Comparison of ENCODE assay signal across 10 mouse cellular contexts in genomic region chr11:53132406-53133035, GRCm38 (mm10).
A peak's percentile ranks its signal among the peaks of the same experiment; 100 is the strongest.
DNase-seq lines count a peak whose midpoint lies in the region; ATAC-seq lines count a peak whose summit lies in the region.
"Had no signal": no experiment of that assay in that cellular context is flagged by ENCODE, and none has a peak within 500 bp of the region (broad histone marks: within the 10 kb centered on the region; RNA-seq: fewer than 3 reads in every experiment).

No protein-coding gene starts in this region.

- 45% methylated on average over 23 of the region's 23 CpGs for WGBS in midbrain, embryonic 11.5 days

- H3K27ac ChIP-seq in midbrain, embryonic 11.5 days (ENCODE audit: low read depth, low read length), result no peak overlapping the region
- H3K27ac ChIP-seq: embryonic facial prominence, embryonic 15.5 days had no signal

- peak; percentile 18 for DNase-seq in embryo, embryonic 10.5 days (ENCODE audit: low spot score)
- no peak for DNase-seq in embryo, embryonic 9.5 days (ENCODE audit: extremely low spot score)
- peak; percentile 8 for DNase-seq in lung, postnatal 10 days
- DNase-seq in lung, adult 18-20 months, result no peak
- peak; percentile 83 for DNase-seq in midbrain, embryonic 11.5 days (ENCODE audit: low spot score, missing footprints)
- peak; percentile 66 to 83 for DNase-seq in thymus, postnatal 36 days
- no peak for DNase-seq in left cerebral cortex, adult 11 months (ENCODE audit: low spot score)
- DNase-seq in gastrocnemius, postnatal 10 days, result no peak
- DNase-seq: adrenal gland, adult 8-10 months had no signal

- peaks cover 4% of the 10 kb centered on the region; the same call in 1 of the 2 replicates for H3K4me1 ChIP-seq in midbrain, embryonic 11.5 days (ENCODE audit: control insufficient read depth, insufficient read depth, low read length)
- H3K4me1 ChIP-seq: embryonic facial prominence, embryonic 15.5 days had no signal

- peak overlapping the region; percentile 31 for H3K4me2 ChIP-seq in midbrain, embryonic 11.5 days
- H3K4me2 ChIP-seq: embryonic facial prominence, embryonic 15.5 days had no signal

- no peaks in the 10 kb centered on the region for H3K27me3 ChIP-seq in midbrain, embryonic 11.5 days (ENCODE audit: control insufficient read depth, insufficient read depth, low read length)
- H3K27me3 ChIP-seq: embryonic facial prominence, embryonic 15.5 days had no signal

- 0 out of 2 replicates have a peak, but pooled peaks have one; percentile 27 for ATAC-seq in midbrain, embryonic 11.5 days (ENCODE audit: low FRiP score)

- peak overlapping the region; percentile 26; the same call in 1 of the 2 replicates for H3K9ac ChIP-seq in midbrain, embryonic 11.5 days (ENCODE audit: low read length)
- H3K9ac ChIP-seq: embryonic facial prominence, embryonic 15.5 days had no signal

- no peaks in the 10 kb centered on the region for H3K36me3 ChIP-seq in midbrain, embryonic 11.5 days (ENCODE audit: control insufficient read depth, insufficient read depth, low read length)
- H3K36me3 ChIP-seq: embryonic facial prominence, embryonic 15.5 days had no signal

- no peaks in the 10 kb centered on the region for H3K9me3 ChIP-seq in midbrain, embryonic 11.5 days (ENCODE audit: control insufficient read depth, low read length)
- H3K9me3 ChIP-seq: embryonic facial prominence, embryonic 15.5 days had no signal

- H3K4me3 ChIP-seq in midbrain, embryonic 11.5 days (ENCODE audit: low read depth, low read length), result no peak overlapping the region
- H3K4me3 ChIP-seq: embryonic facial prominence, embryonic 15.5 days had no signal

Comparison
In these comparisons a context has a peak if more than half of its experiments do, and no peak if none do; other contexts are left out.
1. DNase-seq: peak in embryo, embryonic 10.5 days (single experiment), lung, postnatal 10 days (single experiment), midbrain, embryonic 11.5 days (single experiment) and thymus, postnatal 36 days (2 of 2); none in embryo, embryonic 9.5 days (single experiment), lung, adult 18-20 months (0 of 2), left cerebral cortex, adult 11 months (single experiment) and gastrocnemius, postnatal 10 days (single experiment).